Mouse (Mus musculus) intestine, embryonic 14.5 days (tissue): Measurements from ENCODE around the gene Cd40lg. TPM values are rescaled to one million over a fixed set of nuclear protein-coding genes. Genes with fewer than 3 reads are reported as not detected.

Source experiments
- ATAC-seq: fragments of 200-750 bp; cut with Nextera tagmentation; replicated peaks from 2 replicates; pipeline ENCODE4 v1.8.0; 2017; ENCODE audit warnings: low read depth, moderate number of reproducible peaks, moderate TSS enrichment, moderate library complexity; ENCODE audit not compliant: low FRiP score, low TSS enrichment
- DNase-seq: peaks from one replicate; pipeline ENCODE4 v3.0.0-alpha.2; 2018; ENCODE audit warnings: low spot score
- H3K27ac ChIP-seq: fragments of 300-500 bp; sonication (generic); 2 replicates; pipeline ENCODE4 v1.5.1; 2014; ENCODE audit warnings: low read depth, mild to moderate bottlenecking, control low read depth
- H3K27me3 ChIP-seq: fragments of 300-500 bp; sonication (generic); replicated peaks from 2 replicates; pipeline ENCODE4 v1.6.1; 2014; ENCODE audit warnings: low read length, control low read depth; ENCODE audit not compliant: control insufficient read depth, insufficient read depth
- H3K36me3 ChIP-seq: fragments of 300-500 bp; sonication (generic); 2 replicates; pipeline ENCODE4 v1.6.1; 2014; ENCODE audit warnings: low read length, control low read depth; ENCODE audit not compliant: control insufficient read depth, insufficient read depth
- H3K4me1 ChIP-seq: fragments of 300-500 bp; sonication (generic); replicated peaks from 2 replicates; pipeline ENCODE4 v1.6.1; 2014; ENCODE audit warnings: low read length, control low read depth, mixed read lengths; ENCODE audit not compliant: control insufficient read depth, insufficient read depth
- H3K4me2 ChIP-seq: fragments of 300-500 bp; sonication (generic); 2 replicates; pipeline ENCODE4 v1.6.1; 2014; ENCODE audit warnings: low read length
- H3K4me3 ChIP-seq: fragments of 300-500 bp; sonication (generic); 2 replicates; pipeline ENCODE4 v1.5.1; 2014; ENCODE audit warnings: low read depth, low read length, control low read depth, mixed read lengths
- H3K9ac ChIP-seq: fragments of 300-500 bp; sonication (generic); 2 replicates; pipeline ENCODE4 v1.6.1; 2014; ENCODE audit warnings: mild to moderate bottlenecking, low read length
- H3K9me3 ChIP-seq: fragments of 300-500 bp; sonication (generic); 2 replicates; pipeline ENCODE4 v1.6.1; 2016; ENCODE audit warnings: low read length, control low read depth; ENCODE audit not compliant: control insufficient read depth
- WGBS: fragments of 180-500 bp; shearing (Covaris S2); extraction: QIAGEN DNeasy Blood & Tissue Kit; methylation state at CpG from one replicate; pipeline ENCODE4 v1.1.7; 2014; 5-methylcytosine and 5-hydroxymethylcytosine counted together
- polyA plus RNA-seq: library from polyadenylated mRNA; unstranded; fragments of >200 nt; fragmentation: Nextera tagmentation; extraction: Ambion mirVana; gene quantifications from 2 replicates; pipeline ENCODE4 v1.2.1, GENCODE M21; 2014

The Cd40lg gene
- polyA plus RNA-seq, 1 experiment from 2014 or later = not detected

- H3K36me3 ChIP-seq = no peaks in the 10 kb centered on the region
- no peaks in the 10 kb centered on the region for H3K4me1 ChIP-seq
- DNase-seq = no peak
- ATAC-seq = no peak
- H3K27me3 ChIP-seq = no peaks in the 10 kb centered on the region
- H3K9ac ChIP-seq = no peak overlapping the region
- H3K9me3 ChIP-seq = no peaks in the 10 kb centered on the region
- no peak overlapping the region for H3K27ac ChIP-seq
- 73% methylated on average over 2 of the region's 2 CpGs for WGBS
- H3K4me3 ChIP-seq = no peak overlapping the region
- H3K4me2 ChIP-seq = no peak overlapping the region
Observed at GRCm38 (mm10) chrX:57228178-57228577, 16.2 kb downstream of the Cd40lg start.

GRCm38 (mm10) chrX:57233596-57233995, 21.7 kb downstream of the Cd40lg start:
- Histone ChIP-seq H3K4me1 (no peaks in the 10 kb centered on the region), H3K4me3 (no peak overlapping the region), H3K27me3 (no peaks in the 10 kb centered on the region), H3K4me2 (no peak overlapping the region), H3K36me3 (no peaks in the 10 kb centered on the region), H3K9me3 (no peaks in the 10 kb centered on the region), H3K9ac (no peak overlapping the region), H3K27ac (no peak overlapping the region)
- DNase-seq = no peak
- 39% methylated on average over 2 of the region's 2 CpGs for WGBS
- no peak for ATAC-seq

- WGBS = 70% methylated on average over 4 of the region's 4 CpGs
- DNase-seq = no peak
- Histone ChIP-seq H3K4me2 (no peak overlapping the region), H3K4me3 (no peak overlapping the region), H3K9me3 (no peaks in the 10 kb centered on the region), H3K36me3 (no peaks in the 10 kb centered on the region), H3K27ac (no peak overlapping the region), H3K27me3 (no peaks in the 10 kb centered on the region), H3K4me1 (no peaks in the 10 kb centered on the region), H3K9ac (no peak overlapping the region)
- ATAC-seq = no peak
Observed at GRCm38 (mm10) chrX:57235982-57236381, 24.0 kb downstream of the Cd40lg start.

- DNase-seq = no peak
- H3K9me3 ChIP-seq = no peaks in the 10 kb centered on the region
- H3K27me3 ChIP-seq = no peaks in the 10 kb centered on the region
- no peaks in the 10 kb centered on the region for H3K4me1 ChIP-seq
- H3K9ac ChIP-seq = no peak overlapping the region
- no peak overlapping the region for H3K27ac ChIP-seq
- H3K4me2 ChIP-seq = no peak overlapping the region
- WGBS = 76% methylated on average over 3 of the region's 3 CpGs
- ATAC-seq = no peak
- H3K36me3 ChIP-seq = no peaks in the 10 kb centered on the region
- H3K4me3 ChIP-seq = no peak overlapping the region
Observed at GRCm38 (mm10) chrX:57238572-57238971, 26.6 kb downstream of the Cd40lg start.

- Histone ChIP-seq H3K27me3 (no peaks in the 10 kb centered on the region), H3K36me3 (no peaks in the 10 kb centered on the region), H3K4me3 (no peak overlapping the region), H3K9ac (no peak overlapping the region), H3K9me3 (no peaks in the 10 kb centered on the region), H3K4me1 (no peaks in the 10 kb centered on the region), H3K27ac (no peak overlapping the region), H3K4me2 (no peak overlapping the region)
- 75% methylated on average over 7 of the region's 7 CpGs for WGBS
- no peak for DNase-seq
- no peak for ATAC-seq
Observed at GRCm38 (mm10) chrX:57253329-57254055, 41.5 kb downstream of the Cd40lg start.

- H3K4me1 ChIP-seq = no peaks in the 10 kb centered on the region
- H3K4me2 ChIP-seq = no peak overlapping the region
- H3K9ac ChIP-seq = no peak overlapping the region
- DNase-seq (no peak), ATAC-seq (no peak)
- no peaks in the 10 kb centered on the region for H3K36me3 ChIP-seq
- H3K27ac ChIP-seq = no peak overlapping the region
- H3K9me3 ChIP-seq = no peaks in the 10 kb centered on the region
- no peak overlapping the region for H3K4me3 ChIP-seq
- no peaks in the 10 kb centered on the region for H3K27me3 ChIP-seq
- WGBS = 60% methylated on average over 2 of the region's 2 CpGs
Observed at GRCm38 (mm10) chrX:57260744-57261143, 48.8 kb downstream of the Cd40lg start.

- 74% methylated on average over 4 of the region's 4 CpGs for WGBS
- DNase-seq (no peak), ATAC-seq (no peak)
- no peaks in the 10 kb centered on the region for H3K36me3 ChIP-seq
- no peaks in the 10 kb centered on the region for H3K27me3 ChIP-seq
- H3K9ac ChIP-seq = no peak overlapping the region
- H3K4me2 ChIP-seq = no peak overlapping the region
- no peak overlapping the region for H3K4me3 ChIP-seq
- H3K27ac ChIP-seq = no peak overlapping the region
- no peaks in the 10 kb centered on the region for H3K9me3 ChIP-seq
- H3K4me1 ChIP-seq = no peaks in the 10 kb centered on the region
Observed at GRCm38 (mm10) chrX:57263515-57263914, 51.6 kb downstream of the Cd40lg start.

Other genes with a start within 250 kb of the Cd40lg start
- not detected in 2 replicates for gene Brs3, start 169.1 kb upstream of the Cd40lg start, polyA plus RNA-seq
- gene Htatsf1, start 158.6 kb upstream of the Cd40lg start, polyA plus RNA-seq = 61.0 and 63.2 TPM in 2 replicates
- gene Vgll1, start 124.0 kb upstream of the Cd40lg start, polyA plus RNA-seq = not detected in 2 replicates
- gene Arhgef6, start 126.6 kb downstream of the Cd40lg start, polyA plus RNA-seq = 3.2 and 5.1 TPM in 2 replicates
- gene Rbmx, start 180.9 kb downstream of the Cd40lg start, polyA plus RNA-seq = 116 and 128 TPM in 2 replicates
- not detected in 2 replicates for gene Gm364, start 197.0 kb downstream of the Cd40lg start, polyA plus RNA-seq